Mouse (Mus musculus): Measurements from ENCODE around the gene Lpgat1. TPM values are rescaled to one million over a fixed set of nuclear protein-coding genes. Genes with fewer than 3 reads are reported as not detected.

Gene Lpgat1
- polyA plus RNA-seq, 1 experiment from 2014 or later: 26.4 TPM

- Histone ChIP-seq H3K9me3 (ENCODE audit: control insufficient read depth, low read depth, low read length) (no peaks in the 10 kb centered on the region), H3K27me3 (ENCODE audit: control insufficient read depth, insufficient read depth, low read length) (no peaks in the 10 kb centered on the region), H3K9ac (replicated peaks; ENCODE audit: low read depth, low read length) (no peak overlapping the region), H3K4me3 (ENCODE audit: low read depth, low read length) (no peak overlapping the region), H3K27ac (ENCODE audit: low read length) (peak overlapping the region; percentile 2; the same call in 1 of the 2 replicates), H3K4me1 (ENCODE audit: control insufficient read depth, insufficient read depth, low read length) (no peaks in the 10 kb centered on the region), H3K4me2 (replicated peaks; ENCODE audit: low read depth, low read length) (no peak overlapping the region), H3K36me3 (ENCODE audit: control insufficient read depth, insufficient read depth, low read length) (peaks cover under 1% of the 10 kb centered on the region; the same call in 1 of the 2 replicates)
- ATAC-seq (ENCODE audit: insufficient number of reproducible peaks, insufficient read depth, low FRiP score, low read depth): peak; percentile 42; the same call in 1 of the 2 replicates
- 54% methylated on average over 11 of the region's 11 CpGs for WGBS
Observed at GRCm38 (mm10) chr1:191785108-191785507, 67.5 kb downstream of the Lpgat1 start.

DNA sequence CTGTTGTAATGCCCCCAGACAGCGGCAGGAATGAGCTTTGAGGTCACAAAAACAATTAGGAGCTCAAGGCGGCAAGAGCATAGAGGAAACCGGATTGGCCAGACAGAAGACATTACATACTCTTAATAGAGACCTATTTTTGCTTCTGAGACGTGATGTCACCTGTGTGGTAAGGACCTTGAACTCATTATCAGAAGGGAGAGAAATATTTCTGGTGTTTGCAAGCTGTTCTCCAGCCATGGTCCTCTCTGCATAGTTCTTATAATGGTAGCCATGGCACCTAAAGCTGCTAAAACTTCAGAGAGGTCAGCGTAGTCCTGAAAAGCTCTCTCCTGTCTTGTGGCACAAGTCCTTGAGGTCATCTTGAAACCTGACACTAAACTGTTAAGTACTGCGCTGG is 68.6 kb downstream of the Lpgat1 start:
- ATAC-seq (ENCODE audit: insufficient number of reproducible peaks, insufficient read depth, low FRiP score, low read depth): no peak
- Histone ChIP-seq H3K36me3 (ENCODE audit: control insufficient read depth, insufficient read depth, low read length) (no peaks in the 10 kb centered on the region), H3K4me1 (ENCODE audit: control insufficient read depth, insufficient read depth, low read length) (no peaks in the 10 kb centered on the region), H3K27me3 (ENCODE audit: control insufficient read depth, insufficient read depth, low read length) (no peaks in the 10 kb centered on the region), H3K4me3 (ENCODE audit: low read depth, low read length) (no peak overlapping the region), H3K4me2 (replicated peaks; ENCODE audit: low read depth, low read length) (no peak overlapping the region), H3K9ac (replicated peaks; ENCODE audit: low read depth, low read length) (no peak overlapping the region), H3K27ac (ENCODE audit: low read length) (no peak overlapping the region), H3K9me3 (ENCODE audit: control insufficient read depth, low read depth, low read length) (no peaks in the 10 kb centered on the region)
- 67% methylated on average over 6 of the region's 6 CpGs for WGBS

DNA sequence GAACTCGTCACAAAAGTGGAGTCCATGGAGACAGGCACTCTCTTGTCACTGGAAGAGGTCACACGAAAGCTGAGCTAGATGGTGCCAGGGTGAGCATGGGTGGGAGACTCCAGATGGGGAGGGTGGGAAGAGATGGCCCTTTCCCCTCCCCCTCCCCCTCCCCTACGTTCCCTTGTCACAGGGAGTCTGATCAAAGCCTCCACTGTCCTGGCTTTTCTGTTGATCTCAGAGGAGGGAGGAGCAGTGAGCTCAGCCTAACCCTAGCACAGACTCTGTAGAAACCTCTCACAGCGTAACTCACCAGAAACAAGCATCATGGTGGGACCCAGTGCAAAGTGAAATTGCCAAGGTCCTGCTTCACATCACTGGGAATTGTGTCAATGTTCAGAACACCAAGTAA is 69.7 kb downstream of the Lpgat1 start:
- H3K36me3 ChIP-seq (ENCODE audit: control insufficient read depth, insufficient read depth, low read length): no peaks in the 10 kb centered on the region
- no peak overlapping the region for H3K4me2 ChIP-seq (replicated peaks; ENCODE audit: low read depth, low read length)
- 38% methylated on average over 4 of the region's 4 CpGs for WGBS
- H3K9ac ChIP-seq (replicated peaks; ENCODE audit: low read depth, low read length): no peak overlapping the region
- no peak for ATAC-seq (ENCODE audit: insufficient number of reproducible peaks, insufficient read depth, low FRiP score, low read depth)
- H3K9me3 ChIP-seq (ENCODE audit: control insufficient read depth, low read depth, low read length): no peaks in the 10 kb centered on the region
- H3K27me3 ChIP-seq (ENCODE audit: control insufficient read depth, insufficient read depth, low read length): no peaks in the 10 kb centered on the region
- no peak overlapping the region for H3K4me3 ChIP-seq (ENCODE audit: low read depth, low read length)
- no peak overlapping the region for H3K27ac ChIP-seq (ENCODE audit: low read length)
- H3K4me1 ChIP-seq (ENCODE audit: control insufficient read depth, insufficient read depth, low read length): no peaks in the 10 kb centered on the region

DNA sequence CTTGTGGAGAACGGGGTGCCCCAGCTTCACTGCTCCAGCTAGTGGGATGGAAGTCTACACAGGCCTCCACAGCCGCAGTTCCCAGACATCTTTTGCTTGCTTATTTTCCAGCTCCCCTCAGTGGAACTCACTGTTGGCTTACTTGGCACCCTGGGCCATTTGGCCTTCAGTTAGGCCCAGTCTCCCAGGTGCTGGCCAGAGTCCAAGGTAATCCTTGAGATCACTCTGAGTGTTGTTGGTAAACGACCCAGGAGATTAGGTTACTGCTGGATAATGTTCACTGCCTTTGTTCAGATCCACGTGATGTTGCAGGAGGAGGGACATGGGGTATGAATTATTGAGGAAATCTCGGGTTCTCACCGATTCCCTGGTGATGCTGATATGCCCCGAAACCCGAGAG is 75.4 kb downstream of the Lpgat1 start:
- no peak for ATAC-seq (ENCODE audit: insufficient number of reproducible peaks, insufficient read depth, low FRiP score, low read depth)
- H3K4me1 ChIP-seq (ENCODE audit: control insufficient read depth, insufficient read depth, low read length): no peaks in the 10 kb centered on the region
- no peak overlapping the region for H3K4me2 ChIP-seq (replicated peaks; ENCODE audit: low read depth, low read length)
- H3K4me3 ChIP-seq (ENCODE audit: low read depth, low read length): no peak overlapping the region
- no peaks in the 10 kb centered on the region for H3K27me3 ChIP-seq (ENCODE audit: control insufficient read depth, insufficient read depth, low read length)
- no peak overlapping the region for H3K27ac ChIP-seq (ENCODE audit: low read length)
- H3K9me3 ChIP-seq (ENCODE audit: control insufficient read depth, low read depth, low read length): no peaks in the 10 kb centered on the region
- WGBS: 74% methylated on average over 8 of the region's 8 CpGs
- no peaks in the 10 kb centered on the region for H3K36me3 ChIP-seq (ENCODE audit: control insufficient read depth, insufficient read depth, low read length)
- no peak overlapping the region for H3K9ac ChIP-seq (replicated peaks; ENCODE audit: low read depth, low read length)

DNA sequence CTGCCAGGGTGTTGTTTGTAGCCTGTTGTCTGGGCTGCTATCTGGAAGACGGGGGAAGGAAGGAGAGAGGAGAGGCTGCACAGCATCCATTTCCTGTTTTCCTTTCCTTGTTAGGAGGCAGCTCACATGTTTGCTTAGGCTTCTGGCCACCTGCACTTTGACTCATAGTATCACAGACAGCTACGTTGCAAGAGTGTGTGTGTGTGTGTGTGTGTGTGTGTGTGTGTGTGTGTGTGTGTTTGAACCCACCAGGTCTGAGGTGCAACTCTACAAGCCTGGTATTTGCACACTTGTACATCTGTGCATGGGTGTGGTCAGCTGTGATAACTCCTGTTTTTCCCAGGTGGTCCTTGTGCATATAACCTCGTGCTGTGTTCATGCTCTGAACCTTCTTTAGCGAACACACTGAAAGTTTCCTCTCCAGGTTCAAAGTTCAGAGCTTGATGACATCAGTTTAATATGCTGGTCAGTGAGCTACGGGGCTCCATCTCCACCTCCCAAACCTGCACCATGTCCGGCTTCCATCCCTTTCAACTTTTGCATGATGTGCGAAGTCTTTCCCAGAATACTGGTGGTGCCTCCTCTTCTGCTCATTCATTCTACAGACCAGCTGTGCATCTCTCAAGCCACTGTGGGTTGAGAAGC is 76.4 kb downstream of the Lpgat1 start:
- no peak overlapping the region for H3K27ac ChIP-seq (ENCODE audit: low read length)
- ATAC-seq (ENCODE audit: insufficient number of reproducible peaks, insufficient read depth, low FRiP score, low read depth): no peak
- H3K27me3 ChIP-seq (ENCODE audit: control insufficient read depth, insufficient read depth, low read length): no peaks in the 10 kb centered on the region
- H3K4me2 ChIP-seq (replicated peaks; ENCODE audit: low read depth, low read length): no peak overlapping the region
- no peaks in the 10 kb centered on the region for H3K9me3 ChIP-seq (ENCODE audit: control insufficient read depth, low read depth, low read length)
- 60% methylated on average over 7 of the region's 7 CpGs for WGBS
- H3K36me3 ChIP-seq (ENCODE audit: control insufficient read depth, insufficient read depth, low read length): no peaks in the 10 kb centered on the region
- H3K4me3 ChIP-seq (ENCODE audit: low read depth, low read length): no peak overlapping the region
- no peaks in the 10 kb centered on the region for H3K4me1 ChIP-seq (ENCODE audit: control insufficient read depth, insufficient read depth, low read length)
- no peak overlapping the region for H3K9ac ChIP-seq (replicated peaks; ENCODE audit: low read depth, low read length)

- Histone ChIP-seq H3K9me3 (ENCODE audit: control insufficient read depth, low read depth, low read length) (no peaks in the 10 kb centered on the region), H3K4me1 (ENCODE audit: control insufficient read depth, insufficient read depth, low read length) (no peaks in the 10 kb centered on the region), H3K36me3 (ENCODE audit: control insufficient read depth, insufficient read depth, low read length) (no peaks in the 10 kb centered on the region), H3K4me2 (replicated peaks; ENCODE audit: low read depth, low read length) (no peak overlapping the region), H3K27me3 (ENCODE audit: control insufficient read depth, insufficient read depth, low read length) (no peaks in the 10 kb centered on the region), H3K27ac (ENCODE audit: low read length) (no peak overlapping the region), H3K9ac (replicated peaks; ENCODE audit: low read depth, low read length) (no peak overlapping the region), H3K4me3 (ENCODE audit: low read depth, low read length) (no peak overlapping the region)
- WGBS: 88% methylated on average over 4 of the region's 4 CpGs
- no peak for ATAC-seq (ENCODE audit: insufficient number of reproducible peaks, insufficient read depth, low FRiP score, low read depth)
Observed at GRCm38 (mm10) chr1:191796238-191796896, 78.7 kb downstream of the Lpgat1 start.

DNA sequence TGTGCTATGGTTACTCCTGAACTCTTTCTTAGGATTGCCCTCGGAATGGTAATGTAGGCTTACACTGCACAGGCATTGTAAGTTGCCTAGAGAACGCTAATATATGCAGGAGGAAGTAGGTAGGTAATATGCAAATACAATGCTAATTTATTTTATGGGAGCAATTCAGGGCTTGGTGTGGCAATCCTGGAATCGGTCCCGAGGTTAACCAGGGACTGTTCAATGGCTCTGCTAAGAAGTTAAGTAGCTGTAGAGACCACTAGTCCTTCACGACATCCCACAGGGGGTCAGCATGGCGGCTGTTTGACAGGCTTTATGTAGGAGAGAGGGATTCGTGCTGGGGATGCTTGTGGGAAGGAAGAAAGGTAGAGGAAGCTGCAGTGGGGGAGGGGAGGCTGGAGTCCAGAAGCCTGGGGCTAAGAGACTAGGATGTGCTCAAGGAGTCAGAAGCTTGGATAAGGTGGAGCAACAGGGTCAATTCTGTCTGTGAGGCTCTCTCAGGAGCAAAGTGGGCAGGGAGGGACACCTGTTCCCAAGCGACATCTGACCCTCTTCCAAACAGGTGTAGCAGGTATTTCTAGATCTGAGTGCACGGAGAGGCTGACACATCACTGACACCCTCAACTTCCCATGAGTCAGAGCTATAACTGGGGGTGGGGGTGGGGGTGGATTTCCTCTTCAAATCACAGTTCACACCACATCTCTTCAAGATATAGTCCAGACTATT is 84.6 kb downstream of the Lpgat1 start:
- H3K9me3 ChIP-seq (ENCODE audit: control insufficient read depth, low read depth, low read length): no peaks in the 10 kb centered on the region
- 56% methylated on average over 9 of the region's 9 CpGs for WGBS
- no peak overlapping the region for H3K4me2 ChIP-seq (replicated peaks; ENCODE audit: low read depth, low read length)
- no peaks in the 10 kb centered on the region for H3K36me3 ChIP-seq (ENCODE audit: control insufficient read depth, insufficient read depth, low read length)
- no peak overlapping the region for H3K27ac ChIP-seq (ENCODE audit: low read length)
- H3K9ac ChIP-seq (replicated peaks; ENCODE audit: low read depth, low read length): no peak overlapping the region
- ATAC-seq (ENCODE audit: insufficient number of reproducible peaks, insufficient read depth, low FRiP score, low read depth): 0 out of 2 replicates have a peak, but pooled peaks have one; percentile 21
- no peaks in the 10 kb centered on the region for H3K4me1 ChIP-seq (ENCODE audit: control insufficient read depth, insufficient read depth, low read length)
- no peak overlapping the region for H3K4me3 ChIP-seq (ENCODE audit: low read depth, low read length)
- no peaks in the 10 kb centered on the region for H3K27me3 ChIP-seq (ENCODE audit: control insufficient read depth, insufficient read depth, low read length)

DNA sequence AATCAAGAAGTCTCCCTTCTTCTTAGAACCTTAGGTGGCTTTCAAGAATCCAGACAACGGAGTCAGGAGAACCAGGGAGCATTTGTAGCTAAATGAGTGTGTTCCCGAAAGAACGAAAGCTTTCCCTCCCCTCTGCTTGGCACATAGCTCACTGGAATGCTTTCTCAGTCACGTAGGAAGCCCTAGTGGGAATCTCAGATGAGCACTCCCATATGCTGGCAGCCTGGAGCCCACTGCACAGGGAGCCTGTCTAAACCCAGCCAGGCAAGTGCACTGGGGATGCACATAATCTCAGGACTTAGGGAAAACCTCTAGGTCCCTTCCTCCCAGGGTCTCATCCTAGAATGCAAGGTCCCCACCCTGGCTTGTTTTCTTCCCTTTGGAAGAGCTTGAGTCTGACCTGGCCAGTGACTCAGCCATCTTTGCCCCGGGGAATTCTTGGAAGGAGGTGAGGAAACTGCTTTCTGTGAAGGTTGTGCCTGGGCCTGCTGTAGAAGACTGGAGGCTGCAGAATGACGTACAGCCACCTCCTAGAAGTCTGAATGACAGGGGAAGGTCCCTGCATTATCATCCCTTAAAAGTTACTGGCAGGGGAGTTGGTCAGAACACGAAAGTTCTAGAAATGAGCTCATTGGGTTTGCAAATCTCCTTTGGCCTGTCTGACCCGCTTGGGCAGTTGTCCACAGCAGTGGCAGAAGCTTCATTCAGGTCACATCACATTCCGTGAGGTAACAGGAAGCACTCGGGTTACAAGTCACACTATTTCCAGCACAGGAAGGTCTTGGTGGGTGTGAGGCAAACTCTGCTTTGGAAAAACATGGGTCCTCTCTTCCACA is 85.4 kb downstream of the Lpgat1 start:
- H3K27ac ChIP-seq (ENCODE audit: low read length): no peak overlapping the region; the same call in 1 of the 2 replicates
- no peak overlapping the region for H3K9ac ChIP-seq (replicated peaks; ENCODE audit: low read depth, low read length)
- ATAC-seq (ENCODE audit: insufficient number of reproducible peaks, insufficient read depth, low FRiP score, low read depth): no peak
- H3K27me3 ChIP-seq (ENCODE audit: control insufficient read depth, insufficient read depth, low read length): no peaks in the 10 kb centered on the region
- no peaks in the 10 kb centered on the region for H3K9me3 ChIP-seq (ENCODE audit: control insufficient read depth, low read depth, low read length)
- no peaks in the 10 kb centered on the region for H3K36me3 ChIP-seq (ENCODE audit: control insufficient read depth, insufficient read depth, low read length)
- H3K4me1 ChIP-seq (ENCODE audit: control insufficient read depth, insufficient read depth, low read length): no peaks in the 10 kb centered on the region
- 53% methylated on average over 10 of the region's 10 CpGs for WGBS
- no peak overlapping the region for H3K4me3 ChIP-seq (ENCODE audit: low read depth, low read length)
- no peak overlapping the region for H3K4me2 ChIP-seq (replicated peaks; ENCODE audit: low read depth, low read length)
